Mouse (Mus musculus): Measurements from ENCODE around the gene Ak2. TPM values are rescaled to one million over a fixed set of nuclear protein-coding genes. Genes with fewer than 3 reads are reported as not detected.

Ak2 gene
- total and polyA plus RNA-seq, 2 experiments, result 156 to 232 TPM

- peak overlapping the region; percentile 97 for H3K27ac ChIP-seq (replicated peaks; ENCODE audit: insufficient read depth, low read depth, low read length)
- DNase-seq (ENCODE audit: extremely low read depth, low read depth, low spot score), result peak; percentile 79
- no peaks in the 10 kb centered on the region for H3K79me2 ChIP-seq (ENCODE audit: control insufficient read depth, insufficient read depth, low read length)
- no peak for TF ChIP-seq POLR2A (IDR thresholded peaks at IDR 0.05; ENCODE audit: extremely low read depth, insufficient read depth, low read length)
- TF ChIP-seq CTCF (IDR thresholded peaks at IDR 0.05; ENCODE audit: low read depth, low read length), result no peak
- H3K36me3 ChIP-seq (ENCODE audit: control insufficient read depth, insufficient read depth, low read length), result no peaks in the 10 kb centered on the region
- 18% methylated on average over 3 of the region's 3 CpGs for WGBS
- H3K27me3 ChIP-seq (ENCODE audit: control insufficient read depth, insufficient read depth, low read length), result no peaks in the 10 kb centered on the region
- H3K9ac ChIP-seq (ENCODE audit: low read depth, low read length), result peak overlapping the region; percentile 7; the same call in 1 of the 2 replicates
- H3K4me1 ChIP-seq (ENCODE audit: control insufficient read depth, insufficient read depth, low read length), result peaks cover 26% of the 10 kb centered on the region
- no peak overlapping the region for H3K4me3 ChIP-seq (ENCODE audit: insufficient read depth, low read depth, low read length)
Measured at GRCm38 (mm10) chr4:128984600-128984999, 7.2 kb upstream of the Ak2 start.

DNA sequence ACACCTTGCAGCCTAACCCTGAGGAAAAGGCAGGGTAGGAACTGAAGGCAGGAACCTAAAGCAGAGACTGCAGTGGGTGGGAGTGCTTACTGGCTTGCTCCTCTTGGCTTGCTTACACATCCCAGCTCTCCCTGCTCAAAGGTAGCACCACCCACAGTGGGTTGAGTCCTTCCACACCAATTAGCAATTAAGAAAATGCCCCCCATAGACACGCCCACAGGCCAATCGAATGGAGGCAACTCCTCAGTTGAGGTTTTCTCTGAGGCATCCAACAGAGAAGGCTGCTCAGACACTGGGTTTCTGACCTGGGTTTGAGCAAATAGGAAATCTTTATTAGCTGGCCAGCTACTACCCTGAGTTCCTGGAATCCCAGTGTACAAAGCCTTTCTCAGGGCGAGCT is 2.8 kb upstream of the Ak2 start:
- WGBS, result 15% methylated on average over 3 of the region's 3 CpGs
- H3K79me2 ChIP-seq (ENCODE audit: control insufficient read depth, insufficient read depth, low read length), result peaks cover 7% of the 10 kb centered on the region
- H3K4me1 ChIP-seq (ENCODE audit: control insufficient read depth, insufficient read depth, low read length), result peaks cover 12% of the 10 kb centered on the region

DNA sequence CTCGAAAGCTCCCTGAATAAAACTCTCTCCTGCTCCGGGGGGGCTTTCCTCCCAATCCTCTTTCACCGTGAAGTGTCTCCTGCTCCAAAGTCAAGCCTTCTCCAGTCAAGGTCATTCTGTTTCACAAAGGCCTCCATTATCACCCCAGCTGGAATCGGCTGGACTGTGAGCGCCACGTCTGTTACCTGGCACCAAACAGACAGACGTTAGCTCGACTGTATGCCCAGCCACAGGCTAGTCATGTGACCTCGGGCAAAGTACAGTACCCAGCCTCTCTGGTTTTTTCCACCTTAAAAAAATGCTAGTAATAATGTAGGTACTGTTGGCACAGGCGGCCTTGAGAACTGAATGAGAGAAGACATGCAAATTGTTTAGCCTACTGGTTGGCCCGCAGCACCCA is 2.1 kb upstream of the Ak2 start:
- Histone ChIP-seq H3K9ac (ENCODE audit: low read depth, low read length) (peak overlapping the region; percentile 74), H3K4me1 (ENCODE audit: control insufficient read depth, insufficient read depth, low read length) (peaks cover 6% of the 10 kb centered on the region; the same call in 1 of the 2 replicates), H3K27me3 (ENCODE audit: control insufficient read depth, insufficient read depth, low read length) (no peaks in the 10 kb centered on the region), H3K79me2 (ENCODE audit: control insufficient read depth, insufficient read depth, low read length) (peaks cover 15% of the 10 kb centered on the region), H3K36me3 (ENCODE audit: control insufficient read depth, insufficient read depth, low read length) (no peaks in the 10 kb centered on the region; the same call in 1 of the 2 replicates), H3K27ac (replicated peaks; ENCODE audit: insufficient read depth, low read depth, low read length) (peak overlapping the region; percentile 99), H3K4me3 (ENCODE audit: insufficient read depth, low read depth, low read length) (peak overlapping the region; percentile 13; the same call in 1 of the 2 replicates)
- no peak for TF ChIP-seq CTCF (IDR thresholded peaks at IDR 0.05; ENCODE audit: low read depth, low read length)
- peak; percentile 63; the same call in 1 of the 2 replicates for TF ChIP-seq POLR2A (IDR thresholded peaks at IDR 0.05; ENCODE audit: extremely low read depth, insufficient read depth, low read length)
- WGBS, result 20% methylated on average over 11 of the region's 11 CpGs
- peak; percentile 97 for DNase-seq (ENCODE audit: extremely low read depth, low read depth, low spot score)

More for the DNA sequence above, 2.8 kb upstream of the Ak2 start:
- DNase-seq (ENCODE audit: extremely low read depth, low read depth, low spot score), result peak; percentile 92
- Histone ChIP-seq H3K27ac (replicated peaks; ENCODE audit: insufficient read depth, low read depth, low read length) (peak overlapping the region; percentile 99), H3K27me3 (ENCODE audit: control insufficient read depth, insufficient read depth, low read length) (no peaks in the 10 kb centered on the region), H3K36me3 (ENCODE audit: control insufficient read depth, insufficient read depth, low read length) (no peaks in the 10 kb centered on the region), H3K4me3 (ENCODE audit: insufficient read depth, low read depth, low read length) (peak overlapping the region; percentile 13), H3K9ac (ENCODE audit: low read depth, low read length) (peak overlapping the region; percentile 74; the same call in 1 of the 2 replicates)
- no peak for TF ChIP-seq CTCF (IDR thresholded peaks at IDR 0.05; ENCODE audit: low read depth, low read length)
- TF ChIP-seq POLR2A (IDR thresholded peaks at IDR 0.05; ENCODE audit: extremely low read depth, insufficient read depth, low read length), result peak; percentile 52; the same call in 1 of the 2 replicates

DNA sequence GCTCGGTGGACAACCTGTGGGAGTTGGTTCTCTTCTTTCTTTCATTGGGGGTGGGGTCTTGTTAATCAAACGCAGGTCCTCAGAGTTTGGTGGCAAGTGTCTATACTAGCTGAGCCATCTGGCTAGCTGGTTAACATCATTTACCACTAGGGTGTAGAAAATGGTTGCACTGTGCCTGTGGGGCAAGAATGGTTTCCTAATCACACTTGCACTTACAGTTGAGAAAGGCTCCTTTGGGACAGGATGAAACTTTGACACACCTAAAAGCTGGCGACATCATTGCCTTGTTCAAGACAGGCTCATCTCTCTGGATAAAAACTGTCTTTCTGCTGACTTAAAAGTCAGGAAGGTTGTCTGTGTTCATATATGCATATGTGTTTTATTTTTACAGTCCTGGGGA is 418 bp downstream of the Ak2 start:
- Histone ChIP-seq H3K4me3 (ENCODE audit: insufficient read depth, low read depth, low read length) (no peak overlapping the region), H3K27ac (replicated peaks; ENCODE audit: insufficient read depth, low read depth, low read length) (peak overlapping the region; percentile 69)
- 77% methylated on average over 3 of the region's 3 CpGs for WGBS

GRCm38 (mm10) chr4:128993025-128993662 is 1.4 kb downstream of the Ak2 start:
- peak; percentile 95 for DNase-seq (ENCODE audit: extremely low read depth, low read depth, low spot score)
- peak overlapping the region; percentile 93 for H3K4me3 ChIP-seq (ENCODE audit: insufficient read depth, low read depth, low read length)
- H3K27ac ChIP-seq (replicated peaks; ENCODE audit: insufficient read depth, low read depth, low read length), result peak overlapping the region; percentile 94
- TF ChIP-seq POLR2A (IDR thresholded peaks at IDR 0.05; ENCODE audit: extremely low read depth, insufficient read depth, low read length) (peak; percentile 96), CTCF (IDR thresholded peaks at IDR 0.05; ENCODE audit: low read depth, low read length) (no peak)
- WGBS, result under 1% methylated on average over 49 of the region's 49 CpGs
- peaks cover 29% of the 10 kb centered on the region for H3K4me1 ChIP-seq (ENCODE audit: control insufficient read depth, insufficient read depth, low read length)
- peaks cover 39% of the 10 kb centered on the region for H3K79me2 ChIP-seq (ENCODE audit: control insufficient read depth, insufficient read depth, low read length)
- H3K36me3 ChIP-seq (ENCODE audit: control insufficient read depth, insufficient read depth, low read length), result peaks cover 2% of the 10 kb centered on the region; the same call in 1 of the 2 replicates
- H3K27me3 ChIP-seq (ENCODE audit: control insufficient read depth, insufficient read depth, low read length), result no peaks in the 10 kb centered on the region
- H3K9ac ChIP-seq (ENCODE audit: low read depth, low read length), result peak overlapping the region; percentile 98

More for the DNA sequence above, 418 bp downstream of the Ak2 start:
- DNase-seq (ENCODE audit: extremely low read depth, low read depth, low spot score), result no peak
- Histone ChIP-seq H3K79me2 (ENCODE audit: control insufficient read depth, insufficient read depth, low read length) (peaks cover 30% of the 10 kb centered on the region), H3K27me3 (ENCODE audit: control insufficient read depth, insufficient read depth, low read length) (no peaks in the 10 kb centered on the region), H3K9ac (ENCODE audit: low read depth, low read length) (no peak overlapping the region), H3K4me1 (ENCODE audit: control insufficient read depth, insufficient read depth, low read length) (peaks cover 19% of the 10 kb centered on the region), H3K36me3 (ENCODE audit: control insufficient read depth, insufficient read depth, low read length) (peaks cover 2% of the 10 kb centered on the region; the same call in 1 of the 2 replicates)
- TF ChIP-seq CTCF (IDR thresholded peaks at IDR 0.05; ENCODE audit: low read depth, low read length) (no peak), POLR2A (IDR thresholded peaks at IDR 0.05; ENCODE audit: extremely low read depth, insufficient read depth, low read length) (no peak)

- Histone ChIP-seq H3K79me2 (ENCODE audit: control insufficient read depth, insufficient read depth, low read length) (peaks cover 39% of the 10 kb centered on the region), H3K36me3 (ENCODE audit: control insufficient read depth, insufficient read depth, low read length) (peaks cover 3% of the 10 kb centered on the region; the same call in 1 of the 2 replicates), H3K9ac (ENCODE audit: low read depth, low read length) (peak overlapping the region; percentile 98), H3K27ac (replicated peaks; ENCODE audit: insufficient read depth, low read depth, low read length) (peak overlapping the region; percentile 94), H3K4me1 (ENCODE audit: control insufficient read depth, insufficient read depth, low read length) (peaks cover 29% of the 10 kb centered on the region), H3K27me3 (ENCODE audit: control insufficient read depth, insufficient read depth, low read length) (no peaks in the 10 kb centered on the region), H3K4me3 (ENCODE audit: insufficient read depth, low read depth, low read length) (peak overlapping the region; percentile 93)
- 2% methylated on average over 12 of the region's 12 CpGs for WGBS
- DNase-seq (ENCODE audit: extremely low read depth, low read depth, low spot score), result peak; percentile 57
- no peak for TF ChIP-seq CTCF (IDR thresholded peaks at IDR 0.05; ENCODE audit: low read depth, low read length)
- TF ChIP-seq POLR2A (IDR thresholded peaks at IDR 0.05; ENCODE audit: extremely low read depth, insufficient read depth, low read length), result no peak
Measured at GRCm38 (mm10) chr4:128993675-128994074, 1.9 kb downstream of the Ak2 start.

Data from liver, adult 2 months (tissue).